Mouse (Mus musculus) kidney, adult 18-20 months (tissue): ENCODE results near the gene Glb1l2.

Source experiments
- DNase-seq: peaks from one replicate; pipeline ENCODE4 v3.0.0; 2021

The Glb1l2 gene

DNA sequence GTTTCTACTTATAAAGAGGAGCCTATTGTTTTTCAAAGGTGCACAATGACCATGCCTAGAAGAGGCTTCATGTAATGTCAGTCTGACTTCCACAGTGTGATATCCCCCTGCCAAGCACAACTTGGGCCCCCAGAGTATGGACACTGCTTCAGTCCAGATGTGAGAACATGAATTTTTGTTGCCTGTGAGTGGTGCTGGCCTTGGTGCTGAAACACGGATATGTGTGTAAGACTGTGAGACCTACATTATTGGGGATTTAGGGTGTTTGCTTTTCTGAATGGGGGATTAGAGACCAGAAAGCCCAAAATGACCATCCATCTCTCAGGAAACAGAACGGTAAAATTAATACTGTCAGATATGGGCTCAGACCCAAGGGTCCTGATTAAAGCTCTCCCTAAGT is 78.8 kb downstream of the Glb1l2 start:
- no peak for DNase-seq

DNA sequence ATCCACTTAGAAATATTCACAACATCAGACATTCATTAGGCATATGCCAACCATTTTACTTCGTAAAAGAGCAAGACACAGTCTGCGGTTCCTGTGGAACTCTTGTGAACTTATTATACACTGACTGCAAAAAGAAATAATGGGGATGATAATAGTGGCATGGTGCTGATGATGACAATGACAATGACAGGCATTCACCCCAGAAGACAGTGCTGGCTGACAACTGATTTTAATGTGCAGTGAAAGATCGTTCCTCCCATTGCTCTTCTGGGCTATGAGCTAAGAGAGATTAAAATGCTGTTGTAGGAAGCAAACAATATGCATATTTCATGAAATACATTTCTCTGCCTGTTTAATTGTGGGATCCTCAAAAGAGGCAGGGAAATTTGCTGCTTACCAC is 80.6 kb downstream of the Glb1l2 start:
- DNase-seq, result no peak

GRCm38 (mm10) chr9:26721771-26722170 is 84.5 kb downstream of the Glb1l2 start:
- no peak for DNase-seq

DNA sequence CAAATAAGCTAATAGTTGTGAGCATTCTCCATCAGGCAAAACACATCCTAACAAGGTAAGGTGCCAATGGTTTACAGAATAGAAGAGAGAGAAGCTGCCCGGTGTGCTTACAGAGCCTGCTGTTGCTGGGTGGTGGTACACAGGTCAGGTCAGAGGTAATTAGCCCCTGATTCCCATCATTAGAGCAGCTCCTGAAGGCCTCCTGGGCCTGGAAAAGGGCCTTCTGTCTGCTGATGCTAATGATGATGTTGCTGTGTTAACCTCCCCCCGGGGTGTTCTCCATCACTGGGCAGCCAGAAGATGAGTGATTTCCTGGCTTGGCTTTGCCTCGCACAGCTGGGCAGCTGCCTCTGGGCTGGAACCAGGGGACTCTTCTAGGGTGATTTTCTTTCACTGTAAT is 87.9 kb downstream of the Glb1l2 start:
- DNase-seq, result no peak
